Mouse (Mus musculus): ENCODE data around the gene Tectb.

DNA sequence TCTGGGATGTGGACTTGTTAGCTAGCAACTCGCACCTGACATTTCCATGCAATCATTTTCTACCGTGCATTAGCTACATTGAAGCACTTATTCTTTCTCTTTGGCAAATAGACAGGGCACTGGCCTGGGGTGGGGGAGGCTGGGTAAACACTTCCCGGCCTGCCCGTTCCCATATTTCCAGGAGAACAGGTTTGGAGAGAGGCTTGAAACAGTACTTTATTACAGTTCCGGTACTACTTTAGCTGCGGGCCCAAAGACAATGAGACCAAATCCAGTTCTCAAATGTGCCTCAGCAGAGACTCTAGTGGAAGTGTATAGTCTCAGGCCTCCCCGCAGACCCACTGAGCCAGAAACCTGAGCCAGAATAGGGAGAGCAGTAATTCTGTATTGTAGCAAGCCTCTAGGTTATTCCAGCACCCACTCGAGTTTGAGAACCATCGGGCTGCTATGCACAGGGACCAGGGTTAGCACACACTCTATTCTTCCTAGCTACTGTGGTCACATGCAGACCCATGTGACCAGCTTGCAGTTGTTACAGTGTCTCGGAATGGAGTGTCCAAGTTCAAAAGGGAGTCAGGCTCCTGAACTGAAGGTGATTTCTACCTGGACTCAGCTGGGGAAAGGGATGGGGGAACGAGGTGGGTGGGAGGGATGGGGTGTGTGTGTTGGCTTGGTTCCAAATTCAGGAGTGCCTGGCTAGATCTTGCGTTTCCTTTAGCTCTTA is 33.2 kb downstream of the Tectb start:
- no peak for TF ChIP-seq CTCF (IDR thresholded peaks at IDR 0.05; ENCODE audit: borderline replicate concordance, insufficient read depth, low read length)
- TF ChIP-seq POLR2A (IDR thresholded peaks at IDR 0.05; ENCODE audit: low read depth, low read length) = no peak

Data from embryonic fibroblast, embryonic 13.5 days (primary cell).